8 mouse cellular contexts compared by ENCODE assay signal in the genomic region with DNA sequence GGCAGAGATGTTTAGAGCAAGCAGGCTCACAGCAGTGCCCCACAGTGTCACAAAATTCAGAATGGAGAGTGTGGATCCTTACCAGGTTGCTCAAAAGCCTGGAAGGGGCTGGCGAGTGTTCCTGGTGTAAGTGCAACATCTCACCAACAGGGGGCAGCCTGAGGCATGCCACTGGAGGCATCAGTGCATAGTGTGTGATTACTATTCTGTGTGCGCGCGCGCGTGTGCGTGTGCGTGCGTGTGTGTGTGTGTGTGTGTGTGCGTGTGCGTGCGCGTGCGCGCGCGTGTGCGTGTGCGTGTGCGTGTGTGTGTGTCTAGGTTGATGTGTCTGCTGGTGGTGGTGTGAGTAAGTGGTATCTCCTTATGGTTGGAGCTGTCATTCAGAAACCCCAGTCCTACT. TPM values are rescaled to one million over a fixed set of nuclear protein-coding genes. Genes with fewer than 3 reads are reported as not detected.
DNase-seq lines count a peak whose midpoint lies in the region; ATAC-seq and TF ChIP-seq lines count a peak whose summit lies in the region.

No protein-coding gene starts in this region.

- peak; percentile 80 for TF ChIP-seq CTCF in kidney, postnatal 0 days (IDR thresholded peaks at IDR 0.05; ENCODE audit: low read depth)

- no peak overlapping the region for H3K27ac ChIP-seq in forebrain, embryonic 16.5 days (ENCODE audit: low read length)
- H3K27ac ChIP-seq in kidney, postnatal 0 days = no peak overlapping the region

- H3K4me1 ChIP-seq in forebrain, embryonic 16.5 days (replicated peaks; ENCODE audit: control insufficient read depth, insufficient read depth, low read length) = no peaks in the 10 kb centered on the region
- H3K4me1 ChIP-seq in kidney, postnatal 0 days (replicated peaks; ENCODE audit: insufficient read depth, low read length) = no peaks in the 10 kb centered on the region

- no peaks in the 10 kb centered on the region for H3K9me3 ChIP-seq in forebrain, embryonic 16.5 days (ENCODE audit: control insufficient read depth, low read length)
- H3K9me3 ChIP-seq in kidney, postnatal 0 days (replicated peaks; ENCODE audit: low read length) = no peaks in the 10 kb centered on the region

- H3K27me3 ChIP-seq in forebrain, embryonic 16.5 days (replicated peaks; ENCODE audit: control insufficient read depth, insufficient read depth, low read length) = no peaks in the 10 kb centered on the region
- no peaks in the 10 kb centered on the region for H3K27me3 ChIP-seq in kidney, postnatal 0 days (ENCODE audit: insufficient read depth, low read length)

- H3K4me2 ChIP-seq in forebrain, embryonic 16.5 days (ENCODE audit: low read length) = peak overlapping the region; percentile 14; the same call in 1 of the 2 replicates
- H3K4me2 ChIP-seq in kidney, postnatal 0 days (ENCODE audit: low read length) = no peak overlapping the region

- H3K9ac ChIP-seq in forebrain, embryonic 16.5 days (replicated peaks; ENCODE audit: low read depth, low read length) = no peak overlapping the region
- H3K9ac ChIP-seq in kidney, postnatal 0 days (ENCODE audit: low read depth, low read length) = no peak overlapping the region

- DNase-seq in 3T3-L1 (ENCODE audit: low read depth, low spot score) = peak; percentile 47
- DNase-seq in cerebellum, adult 11 months = peak; percentile 28
- DNase-seq in kidney, postnatal 0 days (ENCODE audit: low spot score) = peak; percentile 54
- peak; percentile 61 for DNase-seq in lung, postnatal 10 days
- DNase-seq in retina, postnatal 7 days (ENCODE audit: low read depth, low spot score) = peak; percentile 62
- no peak for DNase-seq in urinary bladder, adult 18-20 months (ENCODE audit: low spot score in 2 of 2)

- 22% methylated on average over 20 of the region's 20 CpGs for WGBS in forebrain, embryonic 16.5 days
- WGBS in kidney, postnatal 0 days = 41% methylated on average over 20 of the region's 20 CpGs

- peak; percentile 54 for ATAC-seq in CD4-positive, CD25-positive, alpha-beta regulatory T cell, adult 4 months
- ATAC-seq in forebrain, embryonic 16.5 days = peak; percentile 57
- no peak; the same call in 1 of the 2 replicates for ATAC-seq in kidney, postnatal 0 days (replicated peaks; ENCODE audit: low FRiP score, low read depth)

- no peaks in the 10 kb centered on the region for H3K36me3 ChIP-seq in forebrain, embryonic 16.5 days (ENCODE audit: control insufficient read depth, insufficient read depth)
- no peaks in the 10 kb centered on the region for H3K36me3 ChIP-seq in kidney, postnatal 0 days (ENCODE audit: insufficient read depth, low read length)

- H3K4me3 ChIP-seq in forebrain, embryonic 16.5 days (replicated peaks; ENCODE audit: low read length) = no peak overlapping the region
- no peak overlapping the region for H3K4me3 ChIP-seq in kidney, postnatal 0 days (replicated peaks; ENCODE audit: low read depth, low read length)

RNA-seq across cellular contexts. Expression of gene Gata5, which starts 18.8 kb away (rescaled TPM):
- polyA plus RNA-seq in CD4-positive, CD25-positive, alpha-beta regulatory T cell, adult 4 months (2017; shearing (Covaris generic)) = not detected
- polyA plus RNA-seq in forebrain, embryonic 16.5 days (2015; fragmentation: Nextera tagmentation; extraction: Ambion mirVana) = not detected in 2 replicates
- 1.9 TPM in 2 replicates for polyA plus RNA-seq in kidney, postnatal 0 days (2015; fragmentation: Nextera tagmentation; extraction: Ambion mirVana)

Comparison
In these comparisons a context has a peak if more than half of its experiments do, and no peak if none do; other contexts are left out.
1. DNase-seq: peak in 3T3-L1 (single experiment), cerebellum, adult 11 months (single experiment), kidney, postnatal 0 days (single experiment), lung, postnatal 10 days (single experiment) and retina, postnatal 7 days (single experiment); none in urinary bladder, adult 18-20 months (0 of 2).